25 mouse cellular contexts compared by ENCODE assay signal in the genomic region with DNA sequence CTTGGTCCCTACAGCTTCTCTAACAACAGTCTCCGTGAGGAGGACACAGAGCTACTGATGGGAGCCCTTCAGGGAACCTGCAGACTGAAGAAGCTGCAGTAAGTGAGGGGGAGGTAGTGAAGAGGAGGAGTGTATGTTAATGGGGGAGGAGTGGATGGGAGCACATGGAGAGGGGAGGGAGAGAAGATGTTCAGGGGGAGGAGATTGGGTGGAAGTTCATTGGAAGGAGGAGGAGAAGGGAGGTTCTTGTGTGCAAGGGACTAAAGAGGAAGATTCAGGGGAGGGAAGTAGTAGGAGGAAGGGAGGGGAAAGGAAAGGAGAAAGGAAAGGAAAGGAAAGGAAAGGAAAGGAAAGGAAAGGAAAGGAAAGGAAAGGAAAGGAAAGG. TPM values are rescaled to one million over a fixed set of nuclear protein-coding genes. Genes with fewer than 3 reads are reported as not detected.
DNase-seq lines count a peak whose midpoint lies in the region; ATAC-seq lines count a peak whose summit lies in the region.
"Had no signal": no experiment of that assay in that cellular context is flagged by ENCODE, and none has a peak within 500 bp of the region (broad histone marks: within the 10 kb centered on the region; RNA-seq: fewer than 3 reads in every experiment).

No protein-coding gene starts in this region.

- H3K9ac ChIP-seq in liver, embryonic 16.5 days (ENCODE audit: low read depth, low read length), result no peak overlapping the region
- H3K9ac ChIP-seq: forebrain, postnatal 0 days; heart, embryonic 12.5 days; heart, embryonic 15.5 days; hindbrain, embryonic 13.5 days; intestine, embryonic 15.5 days had no signal

- H3K27ac ChIP-seq in liver, embryonic 16.5 days (ENCODE audit: low read length), result no peak overlapping the region
- H3K27ac ChIP-seq: heart, embryonic 15.5 days; hindbrain, embryonic 10.5 days; hindbrain, embryonic 13.5 days; intestine, embryonic 15.5 days had no signal

- H3K4me1 ChIP-seq in liver, embryonic 16.5 days (ENCODE audit: control insufficient read depth, low read depth, low read length), result peaks cover 5% of the 10 kb centered on the region
- H3K4me1 ChIP-seq: heart, embryonic 15.5 days; intestine, embryonic 15.5 days had no signal

- H3K4me3 ChIP-seq in liver, embryonic 16.5 days (ENCODE audit: low read depth, low read length), result no peak overlapping the region
- H3K4me3 ChIP-seq: gastrocnemius, adult 2 months; heart, embryonic 12.5 days; heart, embryonic 15.5 days; hindbrain, embryonic 10.5 days; hindbrain, embryonic 13.5 days; intestine, embryonic 15.5 days had no signal

- no peaks in the 10 kb centered on the region; the same call in none of the 2 replicates for H3K27me3 ChIP-seq in liver, embryonic 16.5 days (ENCODE audit: control insufficient read depth, insufficient read depth, low read depth, low read length)
- H3K27me3 ChIP-seq: CH12.LX had no signal

- H3K4me2 ChIP-seq in liver, embryonic 16.5 days (ENCODE audit: low read depth, low read length), result no peak overlapping the region
- H3K4me2 ChIP-seq: heart, embryonic 12.5 days; heart, embryonic 15.5 days; hindbrain, embryonic 13.5 days; intestine, embryonic 15.5 days had no signal

- WGBS in liver, embryonic 16.5 days (ENCODE audit: insufficient replicate concordance), result 16% methylated on average over 1 of the region's 1 CpGs

- DNase-seq in liver (no peak), adipocyte (ENCODE audit: low spot score) (peak; percentile 71)
- no peak for DNase-seq in layer of hippocampus, adult 9-11 months
- no peak for DNase-seq in right cerebral cortex, postnatal 36 days (ENCODE audit: low spot score in 2 of 2)
- no peak for DNase-seq in thymus, postnatal 4 days
- DNase-seq: adrenal gland, postnatal 25 days; B cell, adult 2 months; cerebellum, adult 2 months; cerebellum, adult 9-11 months; cerebellum, postnatal 25 days; gastrocnemius, adult 2 months; gastrocnemius, postnatal 14 days; heart, adult 18-20 months; heart, postnatal 36 days had no signal

- no peaks in the 10 kb centered on the region for H3K9me3 ChIP-seq in liver, embryonic 16.5 days (replicated peaks; ENCODE audit: control insufficient read depth, low read length)
- H3K9me3 ChIP-seq: heart, embryonic 12.5 days; heart, embryonic 15.5 days; hindbrain, embryonic 10.5 days; hindbrain, embryonic 13.5 days; intestine, embryonic 15.5 days had no signal

- H3K36me3 ChIP-seq in liver, embryonic 16.5 days (ENCODE audit: control insufficient read depth, insufficient read depth), result no peaks in the 10 kb centered on the region
- H3K36me3 ChIP-seq: heart, embryonic 12.5 days; heart, embryonic 15.5 days; hindbrain, embryonic 10.5 days; hindbrain, embryonic 13.5 days; intestine, embryonic 15.5 days had no signal

- ATAC-seq in liver, embryonic 16.5 days (ENCODE audit: low read depth), result peak; percentile 41; the same call in 1 of the 2 replicates
- ATAC-seq in megakaryocyte progenitor cell, adult 5-6 weeks (replicated peaks; ENCODE audit: poor library complexity), result peak; percentile 36
- ATAC-seq: forebrain, embryonic 14.5 days; forebrain, postnatal 0 days; intestine, embryonic 15.5 days; Patski had no signal

RNA-seq across cellular contexts. Expression of gene Cpne2, which starts 16.6 kb away (rescaled TPM):
- 2.2 and 2.5 TPM in 2 replicates for polyA plus RNA-seq in liver, embryonic 16.5 days (2015; fragmentation: Nextera tagmentation; extraction: Ambion mirVana)
- 98.4 and 104 TPM in 2 replicates for total RNA-seq in megakaryocyte progenitor cell, adult 5-6 weeks (2015)
- total RNA-seq in megakaryocyte progenitor cell, adult 5-6 weeks (2017), result 54.1 and 64.9 TPM in 2 replicates
